Mouse (Mus musculus) hindbrain, postnatal 0 days (tissue): Measurements from ENCODE around the gene Gm21833. TPM values are rescaled to one million over a fixed set of nuclear protein-coding genes. Genes with fewer than 3 reads are reported as not detected.
"Not testable (repeated sequence)": the region's sequence is repeated elsewhere in the genome, so short reads cannot be mapped to it uniquely, and the experiment has no call there.

Experiments
- ATAC-seq: fragments of 200-750 bp; cut with Nextera tagmentation; 2 replicates; pipeline ENCODE4 v1.8.0; 2017; ENCODE audit warnings: mild to moderate bottlenecking, moderate TSS enrichment, moderate library complexity
- DNase-seq: peaks from one replicate; pipeline ENCODE4 v3.0.0-alpha.2; 2015; ENCODE audit warnings: low spot score
- H3K27ac ChIP-seq: fragments of 300-500 bp; sonication (generic); 2 replicates; pipeline ENCODE4 v1.5.1; 2014; ENCODE audit warnings: mild to moderate bottlenecking
- H3K27me3 ChIP-seq: fragments of 300-500 bp; sonication (generic); 2 replicates; pipeline ENCODE4 v1.6.1; 2014; ENCODE audit warnings: low read length, mixed read lengths; ENCODE audit not compliant: insufficient read depth
- H3K36me3 ChIP-seq: fragments of 300-500 bp; sonication (generic); 2 replicates; pipeline ENCODE4 v1.6.1; 2014; ENCODE audit warnings: low read length, mixed read lengths; ENCODE audit not compliant: insufficient read depth
- H3K4me1 ChIP-seq: fragments of 300-500 bp; sonication (generic); 2 replicates; pipeline ENCODE4 v1.6.1; 2014; ENCODE audit warnings: antibody characterized with exemption, low read length, mixed read lengths; ENCODE audit not compliant: insufficient read depth
- H3K4me2 ChIP-seq: fragments of 300-500 bp; sonication (generic); 2 replicates; pipeline ENCODE4 v1.6.1; 2014; ENCODE audit warnings: low read depth, mild to moderate bottlenecking, low read length, moderate library complexity, mixed read lengths
- H3K4me3 ChIP-seq: fragments of 300-500 bp; sonication (generic); 2 replicates; pipeline ENCODE4 v1.5.1; 2014; ENCODE audit warnings: low read length
- H3K9ac ChIP-seq: fragments of 300-500 bp; sonication (generic); replicated peaks from 2 replicates; pipeline ENCODE4 v1.6.1; 2014; ENCODE audit warnings: mild to moderate bottlenecking, low read length, moderate library complexity, mixed read lengths
- H3K9me3 ChIP-seq: fragments of 300-500 bp; sonication (generic); 2 replicates; pipeline ENCODE4 v1.6.1; 2016; ENCODE audit warnings: low read length, mixed read lengths
- CTCF ChIP-seq: IDR thresholded peaks from 2 replicates; pipeline ENCODE4 v1.5.1; 2016; ENCODE audit warnings: antibody characterized with exemption, control low read depth, low read depth
- WGBS: fragments of 180-500 bp; shearing (Covaris S2); extraction: QIAGEN DNeasy Blood & Tissue Kit; methylation state at CpG from one replicate; pipeline ENCODE4 v1.1.7; 2014; 5-methylcytosine and 5-hydroxymethylcytosine counted together
- polyA plus RNA-seq: library from polyadenylated mRNA; unstranded; fragments of >200 nt; fragmentation: Nextera tagmentation; extraction: Ambion mirVana; gene quantifications from 2 replicates; pipeline ENCODE4 v1.2.1, GENCODE M21; 2015
- total RNA-seq: library from RNA; depleted of rRNA; stranded (reverse); fragments of >200 nt; gene quantifications from 2 replicates; pipeline ENCODE4 v1.2.3, GENCODE M21; 2014; rRNA removed

Gene Gm21833
- total RNA-seq, result not detected in 2 replicates
- not detected in 2 replicates for polyA plus RNA-seq

DNA sequence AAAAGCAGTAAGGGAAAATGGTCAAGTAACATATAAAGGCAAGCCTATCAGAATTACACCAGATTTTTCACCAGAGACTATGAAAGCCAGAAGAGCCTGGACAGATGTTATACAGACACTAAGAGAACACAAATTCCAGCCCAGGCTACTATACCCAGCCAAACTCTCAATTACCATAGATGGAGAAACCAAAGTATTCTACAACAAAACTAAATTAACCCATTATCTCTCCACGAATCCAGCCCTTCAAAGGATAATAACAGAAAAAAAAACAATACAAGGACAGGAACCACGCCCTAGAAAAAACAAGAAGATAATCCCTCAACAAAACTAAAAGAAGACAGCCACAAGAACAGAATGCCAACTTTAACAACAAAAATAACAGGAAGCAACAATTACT is at the start of gene Gm21833:
Gene Gm21833 (plus strand): TSS at position 301 of the 400 bp plus-strand sequence.
- H3K36me3 ChIP-seq, ATAC-seq: not testable (repeated sequence)

DNA sequence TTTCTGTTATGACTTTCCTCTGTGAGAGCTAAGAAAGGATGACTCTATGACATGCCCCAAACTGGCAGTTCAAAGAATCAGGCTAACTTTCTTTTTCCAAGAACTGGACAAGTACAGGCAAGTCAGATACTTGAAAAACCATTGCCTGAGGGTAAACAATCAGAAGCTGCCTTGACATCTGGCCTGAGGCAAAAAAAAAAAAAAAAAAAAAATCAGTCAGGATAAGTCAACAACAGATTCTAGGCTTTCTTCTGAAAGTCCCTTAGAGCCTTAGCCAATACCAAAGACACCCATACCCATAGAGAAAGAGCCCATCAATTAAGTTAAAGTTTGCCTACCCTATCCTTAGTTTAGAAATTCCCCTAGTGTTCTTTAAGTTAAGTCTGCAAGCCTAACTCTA is 38.7 kb upstream of the Gm21833 start:
- Histone ChIP-seq H3K9ac (no peak overlapping the region), H3K4me3 (no peak overlapping the region), H3K9me3 (no peaks in the 10 kb centered on the region), H3K27ac (no peak overlapping the region), H3K4me2 (no peak overlapping the region), H3K4me1 (no peaks in the 10 kb centered on the region), H3K36me3 (no peaks in the 10 kb centered on the region), H3K27me3 (no peaks in the 10 kb centered on the region)
- ATAC-seq (no peak), DNase-seq (no peak)
- TF ChIP-seq CTCF, result no peak

More for the DNA sequence above, at the start of gene Gm21833:
- H3K27me3 ChIP-seq, H3K4me3 ChIP-seq, DNase-seq, H3K9me3 ChIP-seq, H3K4me1 ChIP-seq, H3K27ac ChIP-seq, H3K9ac ChIP-seq, H3K4me2 ChIP-seq: not testable (repeated sequence)
- 83% methylated on average over 2 of the region's 2 CpGs for WGBS

DNA sequence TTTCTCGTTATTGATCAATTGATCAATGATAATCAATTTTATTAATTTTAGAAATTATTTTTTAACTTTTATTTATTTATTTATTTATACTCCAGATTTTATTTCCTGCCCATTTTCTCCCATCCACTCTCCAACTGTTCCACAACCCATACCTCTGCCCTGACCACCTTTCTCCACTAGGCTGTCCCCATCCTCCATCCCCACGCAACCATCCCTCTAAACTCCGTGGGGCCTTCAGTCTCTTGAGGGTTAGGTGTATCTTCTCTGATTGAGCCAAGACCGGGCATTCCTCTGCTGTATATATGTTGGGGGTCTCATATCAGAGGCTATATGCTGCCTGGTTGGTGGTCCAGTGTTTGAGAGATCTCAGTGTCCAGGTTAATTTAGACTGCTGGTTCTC is 31.7 kb upstream of the Gm21833 start:
- WGBS, result 88% methylated on average over 4 of the region's 4 CpGs
- TF ChIP-seq CTCF, result no peak
- H3K27me3 ChIP-seq, result no peaks in the 10 kb centered on the region
- H3K27ac ChIP-seq, result no peak overlapping the region
- no peaks in the 10 kb centered on the region for H3K4me1 ChIP-seq
- H3K9me3 ChIP-seq, result no peaks in the 10 kb centered on the region
- no peak overlapping the region for H3K9ac ChIP-seq
- ATAC-seq (no peak), DNase-seq (no peak)
- no peaks in the 10 kb centered on the region for H3K36me3 ChIP-seq
- no peak overlapping the region for H3K4me2 ChIP-seq
- H3K4me3 ChIP-seq, result no peak overlapping the region

- ATAC-seq (no peak), DNase-seq (no peak)
- Histone ChIP-seq H3K27ac (no peak overlapping the region), H3K4me2 (no peak overlapping the region), H3K4me3 (no peak overlapping the region), H3K4me1 (no peaks in the 10 kb centered on the region), H3K9me3 (no peaks in the 10 kb centered on the region), H3K36me3 (no peaks in the 10 kb centered on the region), H3K27me3 (no peaks in the 10 kb centered on the region), H3K9ac (no peak overlapping the region)
- no peak for TF ChIP-seq CTCF
Measured at GRCm38 (mm10) chr16:82815255-82815654, 12.9 kb upstream of the Gm21833 start.

DNA sequence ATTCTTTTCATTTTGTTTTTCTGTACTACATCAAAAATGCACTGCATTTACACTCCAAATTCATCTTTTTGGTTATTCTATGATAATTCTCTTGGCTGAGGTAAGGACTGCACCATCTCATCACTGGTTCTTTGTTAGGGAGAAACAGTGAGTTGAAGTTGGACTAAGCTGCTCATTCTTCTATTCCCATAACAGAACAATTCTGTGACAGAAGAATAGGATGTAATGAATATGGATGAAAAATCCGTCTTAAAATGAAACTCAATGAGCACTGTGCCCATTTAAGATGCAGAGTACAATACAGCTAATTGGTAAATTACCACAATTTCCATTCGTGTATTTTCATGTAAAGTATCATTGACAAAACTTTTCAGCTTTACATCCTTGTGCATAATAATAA is 11.6 kb upstream of the Gm21833 start:
- Histone ChIP-seq H3K4me2 (no peak overlapping the region), H3K9ac (no peak overlapping the region), H3K36me3 (no peaks in the 10 kb centered on the region), H3K27ac (no peak overlapping the region), H3K4me1 (no peaks in the 10 kb centered on the region), H3K4me3 (no peak overlapping the region), H3K9me3 (no peaks in the 10 kb centered on the region), H3K27me3 (no peaks in the 10 kb centered on the region)
- ATAC-seq, result no peak
- TF ChIP-seq CTCF, result no peak
- DNase-seq, result no peak
- WGBS, result 48% methylated on average over 2 of the region's 2 CpGs

DNA sequence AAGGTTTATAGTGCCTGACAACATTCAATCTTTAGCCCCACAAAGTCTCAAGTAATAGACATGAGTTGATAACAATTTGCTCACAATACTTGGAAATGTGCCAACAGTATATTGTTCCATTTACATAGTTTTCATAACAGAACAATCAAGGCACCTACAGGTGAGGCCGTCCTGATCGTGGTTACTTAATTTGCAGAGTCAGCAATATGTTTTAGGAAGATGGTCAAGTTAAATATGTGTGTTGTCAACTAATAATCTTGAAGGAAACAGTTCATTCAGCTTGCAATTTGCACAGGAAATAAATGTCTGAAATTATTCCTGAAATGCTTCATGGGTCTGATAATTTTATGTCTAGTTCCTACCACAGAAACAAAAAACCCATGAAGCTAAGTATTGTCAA is 27.6 kb downstream of the Gm21833 start:
- TF ChIP-seq CTCF, result no peak
- H3K4me1 ChIP-seq, result no peaks in the 10 kb centered on the region
- H3K27me3 ChIP-seq, result no peaks in the 10 kb centered on the region
- no peak overlapping the region for H3K9ac ChIP-seq
- WGBS, result 92% methylated on average over 2 of the region's 2 CpGs
- no peak for DNase-seq
- no peaks in the 10 kb centered on the region for H3K36me3 ChIP-seq
- no peak for ATAC-seq
- no peak overlapping the region for H3K4me3 ChIP-seq
- H3K9me3 ChIP-seq, result no peaks in the 10 kb centered on the region
- H3K4me2 ChIP-seq, result no peak overlapping the region
- no peak overlapping the region for H3K27ac ChIP-seq

DNA sequence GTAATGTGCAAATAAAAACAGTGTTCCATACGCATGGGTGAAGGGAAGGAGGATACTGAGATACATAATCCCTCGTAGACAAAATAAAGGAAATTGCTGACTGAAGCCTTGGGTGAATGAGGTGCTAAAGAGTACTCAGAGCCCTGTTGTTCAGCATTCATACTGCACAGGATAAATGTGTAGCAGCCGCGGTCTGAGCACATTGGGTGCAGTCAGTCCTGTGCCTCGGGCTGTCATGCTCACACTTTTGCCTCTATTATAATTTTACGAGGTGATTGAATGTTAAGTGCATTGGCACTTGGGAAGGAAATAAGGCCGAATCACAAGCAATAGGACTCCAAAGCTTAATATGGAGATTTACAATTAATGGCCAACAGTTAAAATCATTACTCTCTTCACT is 36.4 kb downstream of the Gm21833 start:
- WGBS, result 78% methylated on average over 7 of the region's 7 CpGs
- DNase-seq (no peak), ATAC-seq (no peak)

More for the DNA sequence above, 36.4 kb downstream of the Gm21833 start:
- Histone ChIP-seq H3K4me2 (no peak overlapping the region), H3K9ac (no peak overlapping the region), H3K4me3 (no peak overlapping the region), H3K36me3 (no peaks in the 10 kb centered on the region), H3K4me1 (no peaks in the 10 kb centered on the region), H3K9me3 (no peaks in the 10 kb centered on the region), H3K27ac (no peak overlapping the region), H3K27me3 (no peaks in the 10 kb centered on the region)
- no peak for TF ChIP-seq CTCF
